Mouse (Mus musculus) neural tube, embryonic 11.5 days (tissue): ENCODE measurements around the gene Rrp7a. TPM values are rescaled to one million over a fixed set of nuclear protein-coding genes. Genes with fewer than 3 reads are reported as not detected.

Experiments
- ATAC-seq: fragments of 200-750 bp; cut with Nextera tagmentation; 2 replicates; pipeline ENCODE4 v1.8.0; 2017; ENCODE audit warnings: moderate number of reproducible peaks, mild to moderate bottlenecking, moderate TSS enrichment, moderate library complexity; ENCODE audit not compliant: insufficient read depth, low FRiP score, low TSS enrichment
- DNase-seq: peaks from one replicate; pipeline ENCODE4 v3.0.0-alpha.2; 2015; ENCODE audit warnings: low spot score
- H3K27ac ChIP-seq: fragments of 300-500 bp; sonication (generic); 2 replicates; pipeline ENCODE4 v1.5.1; 2014; ENCODE audit warnings: low read depth, mild to moderate bottlenecking, low read length
- H3K27me3 ChIP-seq: fragments of 300-500 bp; sonication (generic); 2 replicates; pipeline ENCODE4 v1.6.1; 2014; ENCODE audit warnings: mild to moderate bottlenecking, low read length, mixed read lengths; ENCODE audit not compliant: control insufficient read depth, insufficient read depth
- H3K36me3 ChIP-seq: fragments of 300-500 bp; sonication (generic); 2 replicates; pipeline ENCODE4 v1.6.1; 2014; ENCODE audit warnings: mild to moderate bottlenecking, low read length, moderate library complexity, mixed read lengths; ENCODE audit not compliant: control insufficient read depth, insufficient read depth
- H3K4me1 ChIP-seq: fragments of 300-500 bp; sonication (generic); 2 replicates; pipeline ENCODE4 v1.6.1; 2014; ENCODE audit warnings: low read length, mixed read lengths; ENCODE audit not compliant: control insufficient read depth, insufficient read depth
- H3K4me2 ChIP-seq: fragments of 300-500 bp; sonication (generic); 2 replicates; pipeline ENCODE4 v1.6.1; 2014; ENCODE audit warnings: low read depth, mild to moderate bottlenecking, moderate library complexity
- H3K4me3 ChIP-seq: fragments of 300-500 bp; sonication (generic); 2 replicates; pipeline ENCODE4 v1.5.1; 2014; ENCODE audit warnings: low read depth, low read length
- H3K9ac ChIP-seq: fragments of 300-500 bp; sonication (generic); 2 replicates; pipeline ENCODE4 v1.6.1; 2014; ENCODE audit warnings: mild to moderate bottlenecking, low read length
- H3K9me3 ChIP-seq: fragments of 300-500 bp; sonication (generic); 2 replicates; pipeline ENCODE4 v1.6.1; 2016; ENCODE audit warnings: low read length; ENCODE audit not compliant: control insufficient read depth
- WGBS: fragments of 180-500 bp; shearing (Covaris S2); extraction: QIAGEN DNeasy Blood & Tissue Kit; methylation state at CpG from one replicate; pipeline ENCODE4 v1.1.7; 2014; 5-methylcytosine and 5-hydroxymethylcytosine counted together
- polyA plus RNA-seq: library from polyadenylated mRNA; unstranded; fragments of >200 nt; fragmentation: Nextera tagmentation; extraction: Ambion mirVana; gene quantifications from 2 replicates; pipeline ENCODE4 v1.2.1, GENCODE M21; 2014

Gene Rrp7a
- polyA plus RNA-seq, 1 experiment from 2014 or later = 78.6 TPM

DNA sequence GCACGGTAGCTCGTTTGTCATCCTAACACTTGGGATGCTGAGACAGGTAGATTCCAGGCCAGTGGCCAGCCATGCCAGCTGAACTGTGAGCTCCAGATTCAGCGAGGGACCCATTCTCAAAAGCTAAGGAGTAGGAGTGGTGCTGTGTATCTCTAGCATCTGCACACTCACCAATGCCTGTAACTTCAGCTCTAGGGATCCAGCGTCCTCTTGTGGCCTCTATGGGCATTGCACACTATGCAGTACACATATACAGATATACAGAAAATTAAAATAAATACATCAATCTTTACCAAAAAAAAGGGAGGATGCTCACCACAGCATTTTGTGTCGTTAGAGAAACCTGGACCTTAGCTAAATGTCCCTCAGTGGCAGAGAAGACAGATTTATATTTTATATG, 50.8 kb downstream of the Rrp7a start:
- no peak overlapping the region for H3K9ac ChIP-seq
- H3K4me1 ChIP-seq = no peaks in the 10 kb centered on the region
- H3K9me3 ChIP-seq = no peaks in the 10 kb centered on the region
- H3K27ac ChIP-seq = no peak overlapping the region
- ATAC-seq (no peak), DNase-seq (no peak)
- H3K4me3 ChIP-seq = no peak overlapping the region
- H3K27me3 ChIP-seq = no peaks in the 10 kb centered on the region
- WGBS = 86% methylated on average over 5 of the region's 5 CpGs
- H3K4me2 ChIP-seq = no peak overlapping the region
- H3K36me3 ChIP-seq = no peaks in the 10 kb centered on the region

DNA sequence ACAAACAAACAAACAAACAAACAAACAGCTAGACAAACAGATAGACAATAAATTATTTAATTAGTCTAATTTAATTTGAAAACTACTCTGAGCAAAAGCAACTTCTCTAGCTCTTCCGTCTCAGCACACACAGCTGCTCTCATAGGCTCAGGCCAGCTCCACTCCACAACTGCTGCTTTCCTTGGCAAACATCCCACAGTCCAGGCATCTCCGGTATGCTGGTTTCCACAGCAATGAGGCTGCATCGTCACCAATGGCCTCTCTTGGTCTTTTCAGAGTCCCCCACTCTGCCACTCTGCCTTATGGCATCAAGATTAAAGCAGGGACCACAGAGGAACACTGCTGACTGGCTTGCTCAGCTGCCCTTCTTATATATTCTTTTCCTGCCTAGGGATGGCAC, 51.7 kb downstream of the Rrp7a start:
- Histone ChIP-seq H3K27me3 (no peaks in the 10 kb centered on the region), H3K4me1 (no peaks in the 10 kb centered on the region), H3K9me3 (no peaks in the 10 kb centered on the region), H3K36me3 (no peaks in the 10 kb centered on the region), H3K4me3 (no peak overlapping the region), H3K9ac (no peak overlapping the region), H3K27ac (no peak overlapping the region), H3K4me2 (no peak overlapping the region)
- DNase-seq (no peak), ATAC-seq (no peak)
- 86% methylated on average over 3 of the region's 3 CpGs for WGBS

DNA sequence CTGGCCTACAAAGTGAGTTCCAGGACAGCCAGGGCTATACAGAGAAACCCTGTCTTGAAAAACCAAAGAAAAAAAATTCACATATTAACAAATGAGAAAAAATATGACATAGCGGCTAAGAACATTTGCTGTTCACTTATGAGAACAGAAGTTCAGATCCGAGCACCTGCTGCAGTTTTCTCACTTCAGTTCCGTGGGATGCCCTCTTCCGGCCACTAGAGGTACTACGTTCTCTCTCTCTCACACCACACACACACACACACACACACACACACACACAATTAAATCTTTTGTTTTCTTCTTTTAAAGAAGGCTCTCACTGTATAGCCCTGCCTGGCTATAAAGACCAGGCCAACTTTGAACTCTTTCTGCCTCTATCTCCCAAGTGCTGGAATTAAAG, 54.3 kb downstream of the Rrp7a start:
- no peaks in the 10 kb centered on the region for H3K36me3 ChIP-seq
- no peak for DNase-seq
- WGBS = 99% methylated on average over 5 of the region's 5 CpGs
- no peak overlapping the region for H3K4me3 ChIP-seq
- no peaks in the 10 kb centered on the region for H3K4me1 ChIP-seq
- H3K9me3 ChIP-seq = no peaks in the 10 kb centered on the region
- H3K27me3 ChIP-seq = no peaks in the 10 kb centered on the region
- H3K9ac ChIP-seq = no peak overlapping the region
- H3K27ac ChIP-seq = no peak overlapping the region
- no peak overlapping the region for H3K4me2 ChIP-seq
- ATAC-seq = no peak

DNA sequence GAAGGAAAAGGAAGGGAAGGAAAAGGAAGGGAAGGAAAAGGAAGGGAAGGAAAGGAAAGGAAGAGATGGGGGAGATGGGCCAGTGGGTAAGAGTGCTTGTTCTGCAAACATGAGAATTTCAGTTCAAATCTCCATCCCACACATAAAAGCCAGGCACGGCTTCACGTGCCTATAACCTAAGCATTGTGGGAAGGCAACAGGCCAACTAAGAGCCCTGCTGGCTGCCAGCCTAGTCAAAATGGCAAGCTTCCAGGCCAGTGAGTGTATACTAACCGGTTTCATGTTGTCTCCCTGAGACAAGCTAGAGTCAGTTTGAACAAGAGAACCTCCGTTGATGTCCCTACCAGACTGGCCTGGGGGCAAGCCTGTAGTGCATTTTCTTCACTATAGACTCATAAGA, 57.1 kb downstream of the Rrp7a start:
- no peak overlapping the region for H3K9ac ChIP-seq
- ATAC-seq (no peak), DNase-seq (no peak)
- peaks cover 4% of the 10 kb centered on the region for H3K4me1 ChIP-seq
- H3K4me2 ChIP-seq = no peak overlapping the region
- H3K27me3 ChIP-seq = no peaks in the 10 kb centered on the region
- no peaks in the 10 kb centered on the region for H3K36me3 ChIP-seq
- 92% methylated on average over 4 of the region's 4 CpGs for WGBS
- H3K27ac ChIP-seq = no peak overlapping the region
- no peak overlapping the region for H3K4me3 ChIP-seq
- H3K9me3 ChIP-seq = no peaks in the 10 kb centered on the region

Other genes with a start within 250 kb of the Rrp7a start
- 12.4 TPM in 2 replicates for gene Tcf20, start 134.9 kb downstream of the Rrp7a start, polyA plus RNA-seq
- gene Nfam1, start 89.5 kb downstream of the Rrp7a start, polyA plus RNA-seq = 3.0 and 3.7 TPM in 2 replicates
- gene Serhl, start 33.3 kb downstream of the Rrp7a start, polyA plus RNA-seq = 40.3 and 45.1 TPM in 2 replicates
- gene Poldip3, start 26.6 kb upstream of the Rrp7a start, polyA plus RNA-seq = 180 and 196 TPM in 2 replicates
- 175 and 179 TPM in 2 replicates for gene Cyb5r3, start 49.8 kb upstream of the Rrp7a start, polyA plus RNA-seq
- gene A4galt, start 129.0 kb upstream of the Rrp7a start, polyA plus RNA-seq = 0.60 and 0.81 TPM in 2 replicates
- gene Arfgap3, start 227.4 kb upstream of the Rrp7a start, polyA plus RNA-seq = 37.1 and 39.7 TPM in 2 replicates